Comparison of ENCODE assay signal across 8 mouse cellular contexts in genomic region chr14:57881793-57882192, GRCm38 (mm10). TPM values are rescaled to one million over a fixed set of nuclear protein-coding genes. Genes with fewer than 3 reads are reported as not detected.
A peak's percentile ranks its signal among the peaks of the same experiment; 100 is the strongest.
DNase-seq lines count a peak whose midpoint lies in the region; ATAC-seq and TF ChIP-seq lines count a peak whose summit lies in the region.

No protein-coding gene starts in this region.

- no peak overlapping the region for H3K27ac ChIP-seq in hindbrain, embryonic 15.5 days (replicated peaks)
- H3K27ac ChIP-seq in hindbrain, embryonic 10.5 days = no peak overlapping the region

- DNase-seq in hindbrain, embryonic 10.5 days (ENCODE audit: low spot score) = no peak
- DNase-seq in MN1 (ENCODE audit: low spot score) = peak; percentile 18
- DNase-seq in cerebellum, postnatal 36 days = peak; percentile 26 to 31
- peak; percentile 75 to 80 for DNase-seq in heart, postnatal 14 days
- DNase-seq in lung, adult 2 months = peak; percentile 46
- DNase-seq in testis, postnatal 10 days (ENCODE audit: low spot score) = peak; percentile 66

- no peaks in the 10 kb centered on the region for H3K27me3 ChIP-seq in hindbrain, embryonic 15.5 days
- no peaks in the 10 kb centered on the region for H3K27me3 ChIP-seq in hindbrain, embryonic 10.5 days (ENCODE audit: insufficient read depth, poor library complexity, severe bottlenecking)

- TF ChIP-seq CTCF in lung, adult 2 months (IDR thresholded peaks at IDR 0.05; ENCODE audit: insufficient read depth, low read length) = peak; percentile 47; the same call in 1 of the 2 replicates

- ATAC-seq in hindbrain, embryonic 15.5 days (ENCODE audit: low FRiP score, low read depth) = peak; percentile 49; the same call in 1 of the 2 replicates
- ATAC-seq in erythroid progenitor cell, adult 5-6 weeks (replicated peaks; ENCODE audit: low FRiP score, poor library complexity, severe bottlenecking) = no peak

- WGBS in hindbrain, embryonic 15.5 days = 39% methylated on average over 4 of the region's 4 CpGs
- WGBS in hindbrain, embryonic 10.5 days = 51% methylated on average over 4 of the region's 4 CpGs
- WGBS in lung, adult 2 months = 23% methylated on average over 4 of the region's 4 CpGs

- no peaks in the 10 kb centered on the region for H3K9me3 ChIP-seq in hindbrain, embryonic 15.5 days
- no peaks in the 10 kb centered on the region for H3K9me3 ChIP-seq in hindbrain, embryonic 10.5 days

- no peaks in the 10 kb centered on the region for H3K36me3 ChIP-seq in hindbrain, embryonic 15.5 days
- H3K36me3 ChIP-seq in hindbrain, embryonic 10.5 days = peaks cover 7% of the 10 kb centered on the region; the same call in 1 of the 2 replicates

- no peak overlapping the region for H3K4me3 ChIP-seq in hindbrain, embryonic 15.5 days
- H3K4me3 ChIP-seq in hindbrain, embryonic 10.5 days = no peak overlapping the region
- no peak overlapping the region for H3K4me3 ChIP-seq in lung, adult 2 months (replicated peaks; ENCODE audit: extremely low read depth, low read depth, low read length)

- TF ChIP-seq POLR2A in lung, adult 2 months (IDR thresholded peaks at IDR 0.05; ENCODE audit: borderline replicate concordance, extremely low read depth, low read depth, low read length) = no peak

- H3K4me2 ChIP-seq in hindbrain, embryonic 15.5 days = no peak overlapping the region

- H3K9ac ChIP-seq in hindbrain, embryonic 15.5 days = no peak overlapping the region

- H3K4me1 ChIP-seq in hindbrain, embryonic 15.5 days (replicated peaks) = peaks cover 15% of the 10 kb centered on the region
- H3K4me1 ChIP-seq in hindbrain, embryonic 10.5 days (replicated peaks) = peaks cover 8% of the 10 kb centered on the region; the same call in 1 of the 2 replicates
- H3K4me1 ChIP-seq in lung, adult 2 months (ENCODE audit: control insufficient read depth, insufficient read depth, low read length) = peaks cover 25% of the 10 kb centered on the region

- intact Hi-C loops in heart, postnatal 14 days (cut with DNase I) = loop anchor here (5.0 kb wide), 1 partner anchor 36 kb away; no protein-coding TSS in a partner anchor

RNA-seq across cellular contexts. Expression of gene Zdhhc20, which starts 8.3 kb away (rescaled TPM):
- 35.3 and 37.1 TPM in 2 replicates for polyA plus RNA-seq in hindbrain, embryonic 15.5 days (2015; fragmentation: Nextera tagmentation; extraction: Ambion mirVana)
- 43.9 and 49.0 TPM in 2 replicates for polyA plus RNA-seq in hindbrain, embryonic 10.5 days (2016; fragmentation: Nextera tagmentation; extraction: Ambion mirVana)
- 10 to 100 TPM; 12.4 to 16.5 TPM for total RNA-seq in heart, postnatal 14 days (2021)
- 6.2 and 9.4 TPM in 2 replicates for polyA plus RNA-seq in lung, adult 2 months (2012; rRNA removed)
- 8.0 and 33.5 TPM in 2 replicates for total RNA-seq in erythroid progenitor cell, adult 5-6 weeks (2015; ENCODE audit: low replicate concordance)
- total RNA-seq in erythroid progenitor cell, adult 5-6 weeks (2017; ENCODE audit: low replicate concordance) = 6.8 and 16.9 TPM in 2 replicates

RNA-seq across cellular contexts. Expression of gene Mrpl57, which starts 55.8 kb away (rescaled TPM):
- polyA plus RNA-seq in hindbrain, embryonic 15.5 days (2015; fragmentation: Nextera tagmentation; extraction: Ambion mirVana) = 144 and 153 TPM in 2 replicates
- polyA plus RNA-seq in hindbrain, embryonic 10.5 days (2016; fragmentation: Nextera tagmentation; extraction: Ambion mirVana) = 159 and 161 TPM in 2 replicates
- 10 to 100 TPM; 65.9 to 68.9 TPM for total RNA-seq in heart, postnatal 14 days (2021)
- 29.7 and 35.8 TPM in 2 replicates for polyA plus RNA-seq in lung, adult 2 months (2012; rRNA removed)
- 35.7 and 70.0 TPM in 2 replicates for total RNA-seq in erythroid progenitor cell, adult 5-6 weeks (2015; ENCODE audit: low replicate concordance)
- total RNA-seq in erythroid progenitor cell, adult 5-6 weeks (2017; ENCODE audit: low replicate concordance) = 7.9 and 67.3 TPM in 2 replicates

RNA-seq across cellular contexts. Expression of gene Ska3, which starts 55.8 kb away (rescaled TPM):
- 8.4 and 10.6 TPM in 2 replicates for polyA plus RNA-seq in hindbrain, embryonic 15.5 days (2015; fragmentation: Nextera tagmentation; extraction: Ambion mirVana)
- polyA plus RNA-seq in hindbrain, embryonic 10.5 days (2016; fragmentation: Nextera tagmentation; extraction: Ambion mirVana) = 43.7 and 51.5 TPM in 2 replicates
- total RNA-seq in heart, postnatal 14 days (2021) = 1 to 10 TPM in 1 of 2 experiments, under 1 TPM in 1; 0.50 to 1.4 TPM
- 0.06 and 0.27 TPM in 2 replicates for polyA plus RNA-seq in lung, adult 2 months (2012; rRNA removed)
- 41.4 and 45.3 TPM in 2 replicates for total RNA-seq in erythroid progenitor cell, adult 5-6 weeks (2015; ENCODE audit: low replicate concordance)
- 88.2 and 89.0 TPM in 2 replicates for total RNA-seq in erythroid progenitor cell, adult 5-6 weeks (2017; ENCODE audit: low replicate concordance)
